In genomic region chr2:157913204-157913636, GRCm38 (mm10) we compare ENCODE assay signal across 8 mouse cellular contexts. TPM values are rescaled to one million over a fixed set of nuclear protein-coding genes. Genes with fewer than 3 reads are reported as not detected.
A peak's percentile ranks its signal among the peaks of the same experiment; 100 is the strongest.
DNase-seq lines count a peak whose midpoint lies in the region; ATAC-seq and TF ChIP-seq lines count a peak whose summit lies in the region.

No protein-coding gene starts in this region.

- no peak overlapping the region for H3K9ac ChIP-seq in liver, postnatal 0 days (replicated peaks)
- H3K9ac ChIP-seq in neural tube, embryonic 13.5 days = peak overlapping the region; percentile 84

- H3K4me3 ChIP-seq in liver, postnatal 0 days (ENCODE audit: low read depth, low read length) = no peak overlapping the region
- peak overlapping the region; percentile 18 for H3K4me3 ChIP-seq in neural tube, embryonic 13.5 days

- WGBS in liver, postnatal 0 days (ENCODE audit: insufficient replicate concordance) = 1% methylated on average over 16 of the region's 16 CpGs
- under 1% methylated on average over 16 of the region's 16 CpGs for WGBS in neural tube, embryonic 13.5 days

- H3K4me2 ChIP-seq in liver, postnatal 0 days (ENCODE audit: low read depth, low read length) = no peak overlapping the region
- peak overlapping the region; percentile 74 for H3K4me2 ChIP-seq in neural tube, embryonic 13.5 days

- no peak for TF ChIP-seq CTCF in liver, postnatal 0 days (IDR thresholded peaks at IDR 0.05; ENCODE audit: low read depth)

- no peak for TF ChIP-seq EP300 in liver, postnatal 0 days (IDR thresholded peaks at IDR 0.05; ENCODE audit: low read depth)

- peaks cover 36% of the 10 kb centered on the region for H3K27me3 ChIP-seq in liver, postnatal 0 days (ENCODE audit: insufficient read depth, low read length)
- peaks cover 40% of the 10 kb centered on the region for H3K27me3 ChIP-seq in neural tube, embryonic 13.5 days

- peak; percentile 45 to 59 for DNase-seq in left cerebral cortex, postnatal 14 days (ENCODE audit: low spot score in 2 of 2)
- no peak for DNase-seq in left cerebral cortex, postnatal 36 days (ENCODE audit: low spot score in 2 of 2)
- peak; percentile 84 for DNase-seq in embryo, embryonic 11.5 days (ENCODE audit: low read depth, low spot score)
- DNase-seq in heart, adult 8-10 months (ENCODE audit: low spot score) = peak; percentile 62
- DNase-seq in kidney, adult 18-20 months = peak; percentile 86
- peak; percentile 89 for DNase-seq in liver, postnatal 0 days
- DNase-seq in thymus, postnatal 0 days (ENCODE audit: low spot score) = peak; percentile 87

- intact Hi-C loops in left cerebral cortex, postnatal 14 days (cut with DNase I) = no loop called here
- intact Hi-C loops in left cerebral cortex, postnatal 36 days (cut with DNase I) = no loop called here

- no peaks in the 10 kb centered on the region for H3K4me1 ChIP-seq in liver, postnatal 0 days (ENCODE audit: insufficient read depth)
- peaks cover 77% of the 10 kb centered on the region for H3K4me1 ChIP-seq in neural tube, embryonic 13.5 days (replicated peaks)

- no peaks in the 10 kb centered on the region for H3K9me3 ChIP-seq in liver, postnatal 0 days (ENCODE audit: low read length)
- no peaks in the 10 kb centered on the region for H3K9me3 ChIP-seq in neural tube, embryonic 13.5 days

- peak; percentile 82 for ATAC-seq in liver, postnatal 0 days
- no peak for ATAC-seq in neural tube, embryonic 13.5 days (ENCODE audit: low read depth)

- no peaks in the 10 kb centered on the region for H3K36me3 ChIP-seq in liver, postnatal 0 days (replicated peaks; ENCODE audit: insufficient read depth, low read length)
- no peaks in the 10 kb centered on the region for H3K36me3 ChIP-seq in neural tube, embryonic 13.5 days

- H3K27ac ChIP-seq in liver, postnatal 0 days (ENCODE audit: low read depth) = no peak overlapping the region
- H3K27ac ChIP-seq in neural tube, embryonic 13.5 days (replicated peaks) = peak overlapping the region; percentile 46; the same call in 1 of the 2 replicates

RNA-seq across cellular contexts. Expression of gene Vstm2l, which starts 1.2 kb away (rescaled TPM):
- total RNA-seq in left cerebral cortex, postnatal 14 days (2021) = 100 to 1,000 TPM; 259 to 272 TPM
- 100 to 1,000 TPM; 155 to 172 TPM for total RNA-seq in left cerebral cortex, postnatal 36 days (2021)
- total RNA-seq in heart, adult 8-10 months (2022) = under 1 TPM; 0.19 to 0.31 (median 0.22) TPM
- polyA plus RNA-seq in liver, postnatal 0 days (2015; fragmentation: Nextera tagmentation; extraction: Ambion mirVana) = not detected in 2 replicates
- 26.2 and 34.3 TPM in 2 replicates for polyA plus RNA-seq in neural tube, embryonic 13.5 days (2015; fragmentation: Nextera tagmentation; extraction: Ambion mirVana)
- not detected in 2 replicates for polyA plus RNA-seq in thymus, postnatal 0 days (2015; fragmentation: Nextera tagmentation; extraction: Ambion mirVana)

Comparison
In these comparisons a context has a peak if more than half of its experiments do, and no peak if none do; other contexts are left out.
1. DNase-seq: peak in left cerebral cortex, postnatal 14 days (2 of 2), embryo, embryonic 11.5 days (single experiment), heart, adult 8-10 months (single experiment), kidney, adult 18-20 months (single experiment), liver, postnatal 0 days (single experiment) and thymus, postnatal 0 days (single experiment); none in left cerebral cortex, postnatal 36 days (0 of 2).
2. RNA of gene Vstm2l, which starts 1.2 kb away (total RNA-seq): 259 to 272 TPM in left cerebral cortex, postnatal 14 days and 155 to 172 TPM in left cerebral cortex, postnatal 36 days; 0.19 to 0.31 TPM in heart, adult 8-10 months; every median in the first group is over 100 times any median in the second.